Mouse (Mus musculus) neural tube, embryonic 12.5 days (tissue): Measurements from ENCODE around the gene Gm38119. TPM values are rescaled to one million over a fixed set of nuclear protein-coding genes. Genes with fewer than 3 reads are reported as not detected.
"Not testable (repeated sequence)": the region's sequence is repeated elsewhere in the genome, so short reads cannot be mapped to it uniquely, and the experiment has no call there.

Source experiments
- ATAC-seq: fragments of 200-750 bp; cut with Nextera tagmentation; 2 replicates; pipeline ENCODE4 v1.8.0; 2017; ENCODE audit warnings: low read depth, mild to moderate bottlenecking, moderate TSS enrichment, moderate library complexity; ENCODE audit not compliant: low FRiP score
- H3K27ac ChIP-seq: fragments of 300-500 bp; sonication (generic); 2 replicates; pipeline ENCODE4 v1.5.1; 2016
- H3K27me3 ChIP-seq: fragments of 300-500 bp; sonication (generic); replicated peaks from 2 replicates; pipeline ENCODE4 v1.6.1; 2016; ENCODE audit warnings: mild to moderate bottlenecking
- H3K36me3 ChIP-seq: fragments of 300-500 bp; sonication (generic); 2 replicates; pipeline ENCODE4 v1.6.1; 2016; ENCODE audit warnings: mild to moderate bottlenecking
- H3K4me1 ChIP-seq: fragments of 300-500 bp; sonication (generic); 2 replicates; pipeline ENCODE4 v1.6.1; 2016
- H3K4me2 ChIP-seq: fragments of 300-500 bp; sonication (generic); replicated peaks from 2 replicates; pipeline ENCODE4 v1.6.1; 2016; ENCODE audit warnings: mild to moderate bottlenecking
- H3K4me3 ChIP-seq: fragments of 300-500 bp; sonication (generic); 2 replicates; pipeline ENCODE4 v1.5.1; 2016
- H3K9ac ChIP-seq: fragments of 300-500 bp; sonication (generic); 2 replicates; pipeline ENCODE4 v1.6.1; 2016; ENCODE audit warnings: mild to moderate bottlenecking
- H3K9me3 ChIP-seq: fragments of 300-500 bp; sonication (generic); 2 replicates; pipeline ENCODE4 v1.6.1; 2016; ENCODE audit warnings: mild to moderate bottlenecking
- WGBS: fragments of 180-500 bp; shearing (Covaris S2); methylation state at CpG from one replicate; pipeline ENCODE4 v1.1.7; 2016; 5-methylcytosine and 5-hydroxymethylcytosine counted together
- polyA plus RNA-seq: library from polyadenylated mRNA; unstranded; fragments of >200 nt; fragmentation: Nextera tagmentation; extraction: Ambion mirVana; gene quantifications from 2 replicates; pipeline ENCODE4 v1.2.1, GENCODE M21; 2016

Gm38119 gene
- not detected in 2 replicates for polyA plus RNA-seq

DNA sequence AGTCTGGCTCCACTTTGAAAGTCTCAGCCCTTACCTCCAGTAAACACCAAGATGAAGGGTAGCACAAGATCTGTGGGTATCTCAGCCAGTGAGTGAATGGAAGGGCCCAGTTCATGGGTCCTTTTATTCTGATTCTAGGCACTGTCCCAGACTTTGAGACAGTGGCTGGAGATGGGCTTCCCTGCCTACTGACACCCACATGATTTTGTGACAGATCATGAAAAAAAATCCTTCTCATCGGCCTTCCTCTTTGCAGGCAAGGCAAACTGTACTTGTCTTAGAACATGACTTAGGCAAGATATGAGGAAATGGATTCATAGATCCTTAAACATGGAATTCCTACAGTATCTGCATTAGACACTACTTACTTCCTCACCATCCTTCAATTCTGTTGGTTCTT, at the start of gene Gm38119:
Gm38119 (minus strand) TSS at position 101 of the 400 bp plus-strand sequence.
- H3K36me3 ChIP-seq: no peaks in the 10 kb centered on the region
- H3K4me1 ChIP-seq: no peaks in the 10 kb centered on the region
- no peak within 1 kb of the TSS for H3K9ac ChIP-seq
- no peaks in the 10 kb centered on the region for H3K27me3 ChIP-seq
- WGBS: 69% methylated on average over 1 of the region's 1 CpGs
- no peaks in the 10 kb centered on the region for H3K9me3 ChIP-seq
- no peak within 1 kb of the TSS for H3K4me3 ChIP-seq
- H3K4me2 ChIP-seq: no peak within 1 kb of the TSS
- ATAC-seq: no peak
- no peak within 1 kb of the TSS for H3K27ac ChIP-seq

DNA sequence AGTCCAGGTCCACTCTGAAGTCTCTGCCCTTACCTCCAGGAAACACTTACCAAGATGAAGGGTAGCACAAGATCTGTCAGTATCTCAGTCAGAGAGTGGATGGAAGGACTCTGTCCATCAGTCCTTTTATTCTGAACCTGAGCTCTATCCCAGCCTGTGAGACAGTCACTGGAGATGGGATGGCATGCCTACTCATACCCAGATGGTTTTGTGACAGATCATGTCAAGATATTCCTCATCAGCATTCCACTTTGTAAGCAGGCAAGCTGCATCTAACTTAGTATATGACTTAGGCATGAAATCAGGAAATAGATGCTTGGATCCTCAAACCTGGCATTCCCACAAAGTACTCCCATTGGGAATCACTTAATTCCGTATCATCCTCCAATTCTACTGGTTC, 39.9 kb upstream of the Gm38119 start, which contains the start of gene Lce1i:
Lce1i (minus strand) TSS at position 101 of the 400 bp plus-strand sequence.
- H3K9ac ChIP-seq: no peak within 1 kb of the TSS
- H3K27ac ChIP-seq: no peak within 1 kb of the TSS
- H3K9me3 ChIP-seq: no peaks in the 10 kb centered on the region
- no peak for ATAC-seq
- H3K4me2 ChIP-seq: no peak within 1 kb of the TSS
- no peaks in the 10 kb centered on the region for H3K36me3 ChIP-seq
- no peaks in the 10 kb centered on the region for H3K4me1 ChIP-seq
- WGBS: 89% methylated on average over 1 of the region's 1 CpGs
- no peak within 1 kb of the TSS for H3K4me3 ChIP-seq
- H3K27me3 ChIP-seq: no peaks in the 10 kb centered on the region

DNA sequence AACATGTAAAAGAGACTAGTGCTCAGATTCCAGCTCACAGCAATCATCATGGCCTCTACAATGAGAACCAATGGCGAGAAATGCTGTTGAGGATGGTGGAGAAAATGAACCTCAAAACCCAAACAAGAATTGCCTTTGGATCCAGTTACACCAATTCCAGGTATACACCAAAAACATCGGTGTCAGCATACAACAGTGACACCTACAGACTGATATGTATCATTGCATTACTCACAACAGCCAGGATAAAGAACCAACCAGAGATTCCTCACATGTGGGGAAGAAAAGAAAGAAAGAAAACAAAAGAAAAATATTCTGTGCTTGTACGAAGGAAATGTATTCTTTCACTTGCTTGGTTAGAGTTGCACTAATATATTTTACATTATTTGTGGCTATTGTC, 32.7 kb upstream of the Gm38119 start:
- no peaks in the 10 kb centered on the region for H3K27me3 ChIP-seq
- H3K36me3 ChIP-seq: no peaks in the 10 kb centered on the region
- H3K4me1 ChIP-seq: no peaks in the 10 kb centered on the region
- WGBS: 32% methylated on average over 3 of the region's 3 CpGs
- H3K9ac ChIP-seq: no peak overlapping the region
- no peak overlapping the region for H3K4me3 ChIP-seq
- no peak overlapping the region for H3K27ac ChIP-seq
- no peak overlapping the region for H3K4me2 ChIP-seq
- H3K9me3 ChIP-seq: no peaks in the 10 kb centered on the region
- no peak for ATAC-seq

DNA sequence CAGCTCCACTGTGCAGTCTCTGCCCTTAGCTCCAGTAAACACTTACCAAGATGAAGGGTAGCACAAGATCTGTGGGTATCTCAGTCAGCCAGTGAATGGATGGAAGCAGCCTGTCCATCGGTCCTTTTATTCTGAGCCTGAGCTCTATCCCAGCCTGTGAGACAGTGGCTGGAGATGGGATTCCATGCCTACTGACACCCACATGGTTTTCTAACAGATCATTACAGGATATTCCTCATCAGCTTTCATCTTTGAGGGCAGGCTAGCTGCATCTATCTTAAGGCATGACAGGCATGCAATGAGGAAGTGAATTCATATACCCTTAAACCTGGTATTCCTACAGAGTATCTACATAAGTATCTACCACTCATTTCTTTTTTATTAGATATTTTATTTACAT, 26.1 kb upstream of the Gm38119 start, which contains the start of gene Lce1h:
Lce1h (minus strand) TSS at position 101 of the 400 bp plus-strand sequence.
- 89% methylated on average over 1 of the region's 1 CpGs for WGBS
- Histone ChIP-seq H3K27me3 (no peaks in the 10 kb centered on the region), H3K36me3 (no peaks in the 10 kb centered on the region), H3K9ac (no peak within 1 kb of the TSS), H3K9me3 (no peaks in the 10 kb centered on the region), H3K4me2 (no peak within 1 kb of the TSS), H3K4me3 (no peak within 1 kb of the TSS), H3K27ac (no peak within 1 kb of the TSS), H3K4me1 (no peaks in the 10 kb centered on the region)
- no peak for ATAC-seq

DNA sequence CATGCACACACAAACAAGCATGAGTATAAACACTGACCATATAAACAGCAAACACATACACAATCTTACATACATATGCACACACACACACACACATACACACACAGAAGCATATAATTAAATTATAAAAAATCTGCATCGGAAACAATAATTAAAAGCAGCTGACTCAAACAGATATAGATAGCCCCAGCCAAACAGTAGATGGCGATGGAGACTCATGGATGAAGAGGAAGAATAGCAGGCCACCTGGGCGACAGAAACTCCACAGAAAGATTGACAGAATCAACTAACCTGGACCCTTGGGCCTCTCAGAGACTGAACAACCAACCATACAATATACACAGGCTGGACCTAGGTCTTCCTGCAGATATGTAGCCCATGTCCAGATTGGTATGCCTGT, 14.3 kb upstream of the Gm38119 start:
- Histone ChIP-seq H3K27ac (no peak overlapping the region), H3K4me2 (no peak overlapping the region), H3K36me3 (no peaks in the 10 kb centered on the region), H3K9ac (no peak overlapping the region), H3K4me3 (no peak overlapping the region), H3K9me3 (no peaks in the 10 kb centered on the region), H3K27me3 (no peaks in the 10 kb centered on the region), H3K4me1 (no peaks in the 10 kb centered on the region)
- ATAC-seq: no peak
- 40% methylated on average over 3 of the region's 3 CpGs for WGBS

DNA sequence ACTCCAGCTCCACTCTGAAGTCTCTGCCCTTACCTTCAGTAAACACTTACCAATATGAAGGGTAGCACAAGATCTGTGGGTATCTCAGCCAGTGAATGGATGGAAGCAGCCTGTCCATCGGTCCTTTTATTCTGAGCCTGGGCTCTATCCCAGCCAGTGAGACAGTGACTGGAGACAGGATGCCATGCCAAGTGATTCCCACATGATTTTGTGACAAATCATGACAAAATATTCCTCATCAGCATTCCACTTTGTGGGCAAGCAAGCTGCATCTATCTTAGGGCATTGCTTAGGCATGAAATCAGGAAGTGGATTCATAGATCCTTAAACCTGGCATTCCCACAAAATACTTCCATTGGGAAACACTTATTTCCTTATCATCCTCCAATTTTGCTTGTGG, 13.3 kb upstream of the Gm38119 start, which contains the start of gene Lce1g:
Lce1g (minus strand) TSS at position 101 of the 400 bp plus-strand sequence.
- no peak within 1 kb of the TSS for H3K9ac ChIP-seq
- no peak for ATAC-seq
- no peak within 1 kb of the TSS for H3K4me2 ChIP-seq
- no peaks in the 10 kb centered on the region for H3K27me3 ChIP-seq
- no peaks in the 10 kb centered on the region for H3K9me3 ChIP-seq
- no peaks in the 10 kb centered on the region for H3K36me3 ChIP-seq
- H3K27ac ChIP-seq: no peak within 1 kb of the TSS
- 94% methylated on average over 1 of the region's 1 CpGs for WGBS
- H3K4me1 ChIP-seq: no peaks in the 10 kb centered on the region
- H3K4me3 ChIP-seq: no peak within 1 kb of the TSS

DNA sequence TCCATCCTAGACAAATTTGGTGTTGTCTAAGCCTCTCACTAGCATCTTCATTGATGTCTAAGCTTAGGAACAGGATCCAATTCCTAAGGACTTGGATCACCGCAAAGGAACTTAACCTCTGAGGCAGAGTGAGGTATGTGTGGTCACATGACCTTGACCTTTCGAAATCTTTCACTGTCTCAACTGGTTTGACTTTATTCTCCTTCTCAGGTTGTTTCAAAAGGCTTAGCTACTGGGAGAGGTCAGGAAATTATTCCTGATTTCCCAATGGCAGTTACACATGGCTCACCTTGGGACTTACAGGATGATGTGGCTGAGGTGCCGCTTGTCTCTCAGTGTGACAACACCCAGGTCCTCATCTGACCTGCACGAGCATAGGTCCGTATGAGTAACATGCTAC, 16.3 kb downstream of the Gm38119 start:
- Histone ChIP-seq H3K27ac (no peak overlapping the region), H3K4me3 (no peak overlapping the region), H3K9ac (no peak overlapping the region), H3K27me3 (no peaks in the 10 kb centered on the region), H3K36me3 (no peaks in the 10 kb centered on the region), H3K9me3 (no peaks in the 10 kb centered on the region), H3K4me2 (no peak overlapping the region), H3K4me1 (no peaks in the 10 kb centered on the region)
- 91% methylated on average over 5 of the region's 5 CpGs for WGBS
- ATAC-seq: no peak

DNA sequence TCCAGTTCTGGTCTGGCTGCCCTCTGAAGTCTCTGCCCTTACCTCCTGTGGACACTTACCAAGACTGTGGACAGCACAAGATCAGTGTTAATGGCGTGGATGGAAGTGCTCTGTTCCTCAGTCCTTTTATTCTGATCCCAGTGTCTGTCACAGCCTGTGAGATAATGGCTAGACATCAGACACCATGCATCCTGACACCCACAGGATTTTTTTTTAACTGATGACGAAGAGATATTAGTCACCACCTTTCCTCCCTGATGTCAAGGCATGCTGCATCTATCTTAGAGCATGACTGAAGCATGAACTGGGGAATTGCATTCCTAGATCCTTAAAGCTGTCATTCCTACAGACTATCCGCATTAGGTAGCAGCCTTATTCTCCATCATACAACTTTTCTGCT, 18.6 kb downstream of the Gm38119 start, which contains the start of gene Lce1f:
Lce1f (minus strand) TSS at position 101 of the 400 bp plus-strand sequence.
- 83% methylated on average over 3 of the region's 3 CpGs for WGBS
- no peak for ATAC-seq
- H3K36me3 ChIP-seq: no peaks in the 10 kb centered on the region
- no peak within 1 kb of the TSS for H3K27ac ChIP-seq
- no peaks in the 10 kb centered on the region for H3K9me3 ChIP-seq
- H3K9ac ChIP-seq: no peak within 1 kb of the TSS
- no peak within 1 kb of the TSS for H3K4me2 ChIP-seq
- no peak within 1 kb of the TSS for H3K4me3 ChIP-seq
- H3K27me3 ChIP-seq: no peaks in the 10 kb centered on the region
- H3K4me1 ChIP-seq: no peaks in the 10 kb centered on the region

DNA sequence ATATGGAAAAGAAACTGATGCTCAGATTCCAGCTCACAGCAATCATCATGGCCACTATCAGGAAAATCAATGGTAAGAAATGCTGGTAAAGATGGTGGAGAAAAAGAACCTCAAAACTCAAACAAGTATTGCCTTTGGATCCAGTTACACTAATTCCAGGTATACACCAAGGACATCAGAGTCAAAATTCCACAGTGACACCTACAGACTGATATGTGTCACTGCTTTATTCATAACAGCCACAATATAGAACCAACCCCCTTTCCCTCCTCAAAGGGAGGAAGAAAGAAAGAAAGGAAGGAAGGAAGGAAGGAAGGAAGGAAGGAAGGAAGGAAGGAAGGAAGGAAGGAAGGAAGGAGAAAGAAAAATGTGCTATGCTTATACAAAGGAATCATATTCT, 23.8 kb downstream of the Gm38119 start:
- Histone ChIP-seq H3K4me2 (no peak overlapping the region), H3K9me3 (no peaks in the 10 kb centered on the region), H3K4me1 (no peaks in the 10 kb centered on the region), H3K36me3 (no peaks in the 10 kb centered on the region), H3K9ac (no peak overlapping the region), H3K27me3 (no peaks in the 10 kb centered on the region), H3K27ac (no peak overlapping the region), H3K4me3 (no peak overlapping the region)
- ATAC-seq: no peak

DNA sequence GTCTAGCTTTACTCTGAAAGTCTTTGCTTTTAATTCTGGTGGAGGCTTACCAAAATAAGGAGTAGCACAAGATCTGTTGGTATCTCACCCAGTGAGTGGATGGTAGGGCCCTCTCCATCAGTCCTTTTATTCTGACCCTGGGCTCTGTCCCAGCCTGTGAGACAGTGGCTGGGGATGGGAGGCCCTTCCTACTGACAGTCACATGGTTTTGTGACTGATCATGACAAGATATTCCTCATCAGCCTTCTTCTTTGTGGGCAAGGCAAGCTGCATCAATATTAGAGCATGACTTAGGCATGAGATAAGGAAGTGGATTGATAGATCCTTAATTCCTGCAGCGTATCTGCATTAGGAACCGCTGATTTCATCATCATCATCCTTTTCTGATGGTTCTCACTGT, 29.9 kb downstream of the Gm38119 start, which contains the start of gene Lce1e:
Lce1e (minus strand) TSS at position 101 of the 400 bp plus-strand sequence.
- ATAC-seq: no peak
- Histone ChIP-seq H3K27ac (no peak within 1 kb of the TSS), H3K4me3 (no peak within 1 kb of the TSS), H3K9me3 (no peaks in the 10 kb centered on the region), H3K9ac (no peak within 1 kb of the TSS), H3K4me2 (no peak within 1 kb of the TSS), H3K27me3 (no peaks in the 10 kb centered on the region), H3K36me3 (no peaks in the 10 kb centered on the region), H3K4me1 (no peaks in the 10 kb centered on the region)
- 83% methylated on average over 2 of the region's 2 CpGs for WGBS

DNA sequence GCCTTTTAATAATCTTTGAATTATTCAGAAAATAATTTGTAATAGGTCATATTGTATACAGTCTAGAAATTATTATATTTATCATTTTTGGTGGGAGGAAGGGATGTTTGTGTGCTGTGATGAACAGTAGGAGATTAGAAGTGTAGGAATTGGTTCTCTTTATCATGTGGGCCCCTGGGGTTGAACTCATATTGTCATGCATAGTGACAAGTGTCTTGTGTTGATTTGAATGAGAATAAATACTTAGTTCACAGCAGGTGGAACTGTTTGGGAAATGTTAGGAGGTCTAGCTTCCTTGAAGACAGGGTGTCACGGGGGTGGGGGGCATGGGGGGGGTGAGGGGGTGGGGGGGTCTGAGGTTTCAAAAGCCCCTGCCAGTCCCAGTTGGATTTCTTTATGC, 44.3 kb downstream of the Gm38119 start:
- no peak overlapping the region for H3K4me3 ChIP-seq
- no peak overlapping the region for H3K4me2 ChIP-seq
- ATAC-seq: no peak
- no peak overlapping the region for H3K9ac ChIP-seq
- no peaks in the 10 kb centered on the region for H3K27me3 ChIP-seq
- no peaks in the 10 kb centered on the region for H3K4me1 ChIP-seq
- no peak overlapping the region for H3K27ac ChIP-seq
- H3K9me3 ChIP-seq: no peaks in the 10 kb centered on the region
- WGBS: 17% methylated on average over 1 of the region's 1 CpGs
- H3K36me3 ChIP-seq: no peaks in the 10 kb centered on the region

DNA sequence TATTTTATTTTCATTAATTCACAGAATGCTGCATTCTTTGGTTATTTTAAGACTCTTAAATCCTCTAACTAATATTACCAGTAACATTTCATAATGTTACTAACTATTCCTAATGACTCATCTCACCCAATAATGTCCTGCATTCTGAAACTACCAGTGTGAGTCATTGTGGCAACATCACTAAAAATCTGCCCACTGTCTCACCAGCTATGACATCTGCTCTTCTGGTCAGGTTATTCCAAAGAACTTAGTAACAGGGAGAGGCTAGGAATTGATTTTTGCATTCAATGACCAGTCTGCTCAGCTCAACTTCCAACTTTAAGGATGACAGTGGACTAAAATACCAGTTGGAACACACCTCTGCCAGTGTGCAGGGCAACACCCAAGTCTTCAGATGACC, 47.2 kb downstream of the Gm38119 start:
- ATAC-seq: no peak
- H3K27ac ChIP-seq: no peak overlapping the region

DNA sequence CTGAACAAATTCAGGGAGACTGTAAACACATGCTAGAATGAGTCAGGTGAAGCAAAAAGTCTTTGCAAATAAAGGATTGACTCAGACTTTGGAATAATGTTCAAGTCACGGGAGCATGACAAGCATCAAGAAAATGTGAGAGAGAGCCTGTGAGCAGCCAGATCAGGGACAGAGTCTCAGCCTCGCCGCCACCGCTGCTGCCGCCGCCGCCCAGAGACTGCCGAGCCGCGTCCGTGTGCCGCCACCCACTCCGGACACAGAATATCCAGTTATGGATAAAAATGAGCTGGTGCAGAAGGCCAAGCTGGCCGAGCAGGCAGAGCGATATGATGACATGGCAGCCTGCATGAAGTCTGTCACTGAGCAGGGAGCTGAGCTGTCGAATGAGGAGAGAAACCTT, 49.7 kb downstream of the Gm38119 start:
- H3K4me3 ChIP-seq, ATAC-seq, H3K9me3 ChIP-seq, H3K27me3 ChIP-seq, H3K27ac ChIP-seq, H3K4me1 ChIP-seq, H3K9ac ChIP-seq, H3K36me3 ChIP-seq, H3K4me2 ChIP-seq: not testable (repeated sequence)
- WGBS: 84% methylated on average over 16 of the region's 16 CpGs

More for the DNA sequence above, 47.2 kb downstream of the Gm38119 start:
- H3K27me3 ChIP-seq: no peaks in the 10 kb centered on the region
- no peak overlapping the region for H3K9ac ChIP-seq
- H3K4me3 ChIP-seq: no peak overlapping the region
- H3K9me3 ChIP-seq: no peaks in the 10 kb centered on the region
- H3K4me1 ChIP-seq: no peaks in the 10 kb centered on the region
- no peaks in the 10 kb centered on the region for H3K36me3 ChIP-seq
- no peak overlapping the region for H3K4me2 ChIP-seq
